Mouse (Mus musculus) cerebellum, adult 8-10 months (tissue): ENCODE measurements around the gene Tmod4.
"Not testable (repeated sequence)": the region's sequence is repeated elsewhere in the genome, so short reads cannot be mapped to it uniquely, and the experiment has no call there.

ENCODE experiments used
- DNase-seq: peaks from one replicate; pipeline ENCODE4 v3.0.0; 2022

Gene Tmod4

DNA sequence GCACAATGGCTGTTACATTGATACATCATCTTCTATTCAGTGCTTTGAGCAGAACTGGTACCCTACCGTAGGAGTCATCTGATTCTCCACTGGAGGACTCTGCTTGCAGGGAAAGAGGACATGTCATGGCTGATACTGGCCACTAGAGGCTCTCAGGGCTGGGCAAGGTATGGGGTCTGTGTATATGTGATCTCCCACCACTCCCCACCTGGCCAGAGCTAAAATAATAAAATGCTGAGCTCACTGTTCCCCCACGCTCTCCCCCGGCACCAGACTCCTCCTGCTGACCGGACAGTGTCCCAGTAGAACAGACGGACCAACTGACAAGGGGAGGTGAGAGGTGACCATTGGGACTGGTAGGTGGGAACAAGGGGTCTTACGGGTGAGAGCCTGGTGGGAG, at the start of gene Tmod4:
Gene Tmod4, plus strand, starts transcription at position 231 of the 400 bp plus-strand sequence.
- no peak for DNase-seq

GRCm38 (mm10) chr3:95088071-95088470, 36.2 kb upstream of the Tmod4 start:
- DNase-seq: no peak

GRCm38 (mm10) chr3:95100854-95101253, 23.4 kb upstream of the Tmod4 start:
- no peak for DNase-seq

DNA sequence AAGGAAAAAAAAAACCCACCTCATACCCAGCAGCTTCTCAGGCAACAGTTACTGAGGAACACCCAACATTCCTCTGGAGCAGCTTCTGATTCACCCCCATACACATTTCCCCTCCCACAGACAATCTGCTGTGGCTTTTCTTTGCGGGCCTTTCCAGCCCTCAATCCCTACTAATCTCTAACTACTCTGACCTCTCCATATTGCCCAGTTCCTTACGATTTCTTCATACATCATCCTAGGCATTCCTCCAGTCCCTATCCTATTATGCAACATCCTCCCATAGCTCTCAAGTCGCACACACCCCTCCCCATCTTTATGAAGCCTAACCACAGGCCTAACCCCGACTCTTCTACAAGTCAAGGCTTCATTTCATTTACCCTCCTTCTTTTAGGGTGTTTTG, 19.2 kb upstream of the Tmod4 start:
- no peak for DNase-seq

DNA sequence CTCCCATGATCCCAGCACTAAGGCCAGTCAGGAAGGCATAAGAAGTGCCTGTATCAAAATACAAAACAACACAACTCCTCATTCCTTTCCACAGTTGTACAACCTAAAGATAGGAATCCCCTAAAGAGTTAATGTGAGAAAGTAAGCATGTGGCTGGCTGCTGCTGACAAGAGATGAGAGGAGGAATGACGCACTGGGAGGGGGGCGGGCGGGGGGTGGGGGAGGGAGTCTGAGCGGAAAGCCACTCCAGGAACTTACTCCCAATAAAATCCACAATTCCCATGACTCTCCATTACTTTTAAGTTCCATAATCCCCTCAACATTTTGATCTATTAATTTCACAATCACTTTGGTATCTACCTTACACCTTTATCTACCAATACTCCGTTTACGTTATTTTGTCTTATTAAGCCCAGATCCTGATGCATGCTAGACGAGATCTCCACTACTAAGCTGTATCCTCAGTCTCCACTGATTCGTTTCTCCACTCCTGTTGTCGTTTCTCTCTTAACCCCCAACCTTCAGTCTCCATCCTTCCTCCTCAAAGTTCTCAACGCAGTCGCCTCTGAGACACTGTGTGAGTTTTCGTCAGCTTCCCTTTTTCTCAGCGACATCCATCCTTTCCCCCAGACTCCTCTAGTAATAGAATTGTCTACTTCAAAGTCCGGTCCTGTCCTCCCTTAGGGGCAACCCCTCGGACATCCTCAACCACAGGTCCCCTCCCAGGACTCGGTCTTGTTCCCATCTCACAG, 18.5 kb upstream of the Tmod4 start:
- DNase-seq: no peak

GRCm38 (mm10) chr3:95106338-95107117, 17.7 kb upstream of the Tmod4 start, which contains the start of gene Pip5k1a:
Gene Pip5k1a (minus strand): TSS chr3:95106930.
- DNase-seq: peak; percentile 94

GRCm38 (mm10) chr3:95107308-95107707, 17.0 kb upstream of the Tmod4 start:
- not testable (repeated sequence) for DNase-seq

GRCm38 (mm10) chr3:95107898-95108297, 16.4 kb upstream of the Tmod4 start:
- DNase-seq: no peak

DNA sequence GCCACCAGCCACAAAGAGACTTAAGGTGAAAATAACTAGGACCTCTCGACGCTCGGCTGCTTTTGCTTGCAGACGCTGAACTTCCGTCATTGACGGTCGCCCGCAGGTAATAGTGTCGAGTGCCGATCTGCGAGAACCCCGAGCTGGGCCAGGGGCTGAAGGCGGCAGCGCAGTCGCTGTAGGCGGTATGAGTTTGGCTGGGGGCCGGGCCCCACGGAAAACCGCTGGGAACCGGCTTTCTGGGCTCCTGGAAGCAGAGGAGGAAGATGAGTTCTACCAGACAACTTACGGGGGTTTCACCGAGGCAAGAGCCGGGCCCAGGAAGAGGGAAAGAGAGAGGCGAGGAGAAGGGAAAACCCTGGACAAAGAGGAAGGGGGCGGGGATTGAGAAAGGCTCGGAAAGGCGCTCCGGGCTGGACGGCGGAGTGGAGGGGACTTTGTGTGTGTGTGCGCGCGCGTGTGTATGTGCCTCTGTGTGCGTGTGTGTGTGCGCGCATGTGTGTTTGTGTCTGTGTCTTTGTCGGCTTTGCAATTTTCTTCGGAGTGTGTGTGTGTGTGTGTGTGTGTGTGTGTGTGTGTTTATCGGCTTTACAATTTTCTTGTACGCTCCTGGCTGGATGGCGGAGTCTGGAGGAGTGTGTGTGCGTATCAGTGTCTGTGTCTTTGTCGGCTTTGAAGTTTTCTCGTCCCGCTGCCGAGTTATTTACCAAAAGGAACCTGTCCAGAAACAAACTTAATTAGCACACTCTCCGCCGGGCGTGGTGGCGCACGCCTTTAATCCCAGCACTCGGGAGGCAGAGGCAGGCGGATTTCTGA, 13.2 kb upstream of the Tmod4 start, which contains the start of gene Vps72:
Gene Vps72, plus strand, starts transcription at position 112 of the 816 bp plus-strand sequence.
- peak; percentile 82 for DNase-seq

GRCm38 (mm10) chr3:95112760-95113159, 11.5 kb upstream of the Tmod4 start:
- no peak for DNase-seq

DNA sequence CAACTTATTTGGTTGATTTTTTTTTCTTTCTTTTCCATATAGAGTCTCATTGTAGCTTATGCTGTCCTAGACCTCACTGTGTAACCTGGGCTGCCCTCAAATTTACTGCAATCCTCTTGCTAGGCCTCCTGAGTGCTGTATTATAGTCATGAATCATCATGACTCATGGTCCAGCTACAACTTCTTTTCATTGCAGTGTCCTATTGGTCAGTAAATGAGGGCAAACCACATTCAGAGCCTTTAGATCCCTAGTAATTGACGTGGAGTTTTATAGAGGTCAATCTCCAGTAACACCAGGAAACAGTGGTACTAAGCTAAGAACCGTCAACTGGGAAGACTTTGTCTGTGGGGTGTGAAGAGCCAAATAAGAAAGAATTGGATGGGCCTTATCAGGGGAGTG, 6.5 kb upstream of the Tmod4 start:
- DNase-seq: no peak

DNA sequence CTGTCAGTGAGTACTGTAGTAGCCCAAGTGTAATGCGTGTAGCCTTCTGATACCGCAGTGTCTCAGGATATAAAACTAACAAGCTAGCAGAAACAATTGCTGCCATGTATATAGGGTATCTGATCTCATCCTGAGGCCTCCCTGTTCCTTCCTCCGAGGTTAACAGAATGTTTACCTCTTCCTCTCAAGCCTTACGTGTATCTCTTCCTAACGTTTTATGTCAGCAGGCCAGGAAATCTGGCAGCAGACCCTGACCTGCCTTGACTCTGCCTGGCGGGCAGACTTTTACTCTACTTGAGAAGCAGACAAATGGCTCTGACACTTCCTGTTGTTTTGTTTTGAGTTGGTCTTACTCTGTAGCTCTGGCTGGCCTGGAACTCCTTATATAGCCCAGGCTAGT, 2.7 kb upstream of the Tmod4 start:
- no peak for DNase-seq

DNA sequence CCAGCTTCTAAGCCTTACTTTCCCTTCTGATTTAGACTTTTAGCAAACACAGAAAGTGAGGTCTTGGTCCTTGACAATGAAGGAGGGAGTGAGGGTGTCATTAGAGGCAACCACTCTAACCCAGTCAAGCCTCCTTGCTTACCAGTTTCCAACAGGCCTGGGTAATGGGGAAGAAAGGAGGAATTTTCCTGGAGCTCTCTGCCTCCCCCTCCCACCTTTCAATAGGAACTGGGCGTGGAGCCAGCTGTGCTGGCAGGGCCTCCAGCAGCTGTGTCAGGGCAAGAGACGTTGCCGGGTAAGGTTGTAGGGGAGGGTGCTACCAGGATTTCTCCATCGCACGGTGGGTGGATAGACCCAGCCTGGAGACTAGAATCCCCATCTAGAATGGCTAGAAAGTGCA, 696 bp downstream of the Tmod4 start:
- no peak for DNase-seq

DNA sequence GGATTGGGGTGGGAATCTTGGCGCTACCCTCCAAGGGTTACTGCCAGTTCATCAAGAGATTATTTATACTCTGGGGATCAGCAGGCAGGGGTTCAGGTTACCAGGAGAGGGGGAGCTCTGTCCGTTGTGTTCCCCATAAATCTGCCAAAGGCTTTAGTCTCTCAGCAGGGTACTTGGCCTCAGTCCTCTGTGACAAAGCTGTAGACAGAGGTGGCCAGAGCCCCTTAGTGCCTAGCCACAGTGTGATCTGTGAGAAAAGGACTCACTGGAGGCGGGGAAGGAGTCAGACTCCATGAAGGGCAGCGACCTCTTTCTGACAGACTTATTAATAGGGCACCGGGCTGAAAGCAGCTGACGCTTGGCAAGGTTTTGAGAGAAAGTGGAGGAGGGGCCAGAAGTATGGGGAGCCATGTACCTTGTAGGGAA, 5.0 kb downstream of the Tmod4 start:
- peak; percentile 48 for DNase-seq

- DNase-seq: no peak
Measured at GRCm38 (mm10) chr3:95130081-95130480, 5.8 kb downstream of the Tmod4 start.

DNA sequence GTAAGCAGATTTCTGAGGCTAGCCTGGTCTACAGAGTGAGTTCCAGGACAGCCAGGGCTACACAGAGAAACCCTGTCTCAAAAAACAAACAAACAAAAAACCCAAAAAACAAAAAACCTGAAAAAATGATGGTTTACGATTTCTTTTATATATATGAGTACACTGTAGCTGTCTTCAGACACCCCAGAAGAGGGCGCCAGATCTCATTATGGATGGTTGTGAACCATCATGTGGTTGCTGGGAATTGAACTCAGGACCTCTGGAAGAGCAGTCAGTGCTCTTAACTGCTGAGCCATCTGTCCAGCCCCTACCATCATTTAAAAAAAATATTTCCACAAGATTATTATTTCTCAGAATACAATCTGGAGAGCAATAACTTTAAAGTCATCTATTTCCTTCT, 8.1 kb downstream of the Tmod4 start:
- DNase-seq: not testable (repeated sequence)

DNA sequence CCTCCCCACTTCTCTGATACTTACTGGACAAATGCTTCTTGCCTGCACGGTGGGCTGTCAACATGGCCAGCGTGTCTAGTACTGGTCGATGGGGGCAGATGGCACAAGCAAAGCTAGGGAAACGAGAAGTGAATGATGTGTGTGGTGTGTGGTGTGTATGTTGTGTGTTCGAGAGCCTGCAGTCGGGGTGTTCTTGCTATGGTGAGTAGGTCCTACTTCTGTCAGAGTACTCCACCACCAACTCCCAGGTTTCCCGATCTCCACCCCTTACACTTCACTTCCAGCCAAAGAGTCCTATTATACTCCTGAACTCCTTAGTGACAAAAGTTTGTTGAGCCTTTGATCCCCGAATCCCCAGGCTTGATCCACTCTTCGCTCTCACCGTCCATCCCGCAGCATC, 8.9 kb downstream of the Tmod4 start:
- no peak for DNase-seq

- peak; percentile 87 for DNase-seq
Measured at GRCm38 (mm10) chr3:95133680-95134101, 9.4 kb downstream of the Tmod4 start, which contains the start of the genes Scnm1 and Lysmd1. Gene Scnm1 (minus strand): TSS chr3:95134011. Gene Lysmd1 (plus strand): TSS chr3:95134088.

DNA sequence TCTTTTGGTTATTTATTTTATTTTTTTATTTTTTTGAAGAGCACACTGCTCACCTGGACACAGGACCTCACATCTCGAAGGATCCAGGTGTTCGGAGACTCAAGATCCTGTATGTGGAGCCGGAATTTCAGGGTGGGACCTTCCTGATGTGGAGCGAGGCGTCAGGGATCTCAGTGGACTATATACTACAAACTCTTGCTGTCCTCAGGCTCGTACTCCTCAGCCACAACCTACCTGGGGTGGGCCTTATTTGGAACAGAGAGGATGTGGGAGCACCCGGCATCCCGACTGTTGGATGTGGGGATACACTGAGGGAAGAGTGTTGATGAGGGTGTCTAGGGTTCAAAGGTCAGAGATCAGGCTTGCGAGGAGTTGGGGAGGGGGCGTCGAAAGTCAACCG, 9.9 kb downstream of the Tmod4 start:
- DNase-seq: not testable (repeated sequence)

DNA sequence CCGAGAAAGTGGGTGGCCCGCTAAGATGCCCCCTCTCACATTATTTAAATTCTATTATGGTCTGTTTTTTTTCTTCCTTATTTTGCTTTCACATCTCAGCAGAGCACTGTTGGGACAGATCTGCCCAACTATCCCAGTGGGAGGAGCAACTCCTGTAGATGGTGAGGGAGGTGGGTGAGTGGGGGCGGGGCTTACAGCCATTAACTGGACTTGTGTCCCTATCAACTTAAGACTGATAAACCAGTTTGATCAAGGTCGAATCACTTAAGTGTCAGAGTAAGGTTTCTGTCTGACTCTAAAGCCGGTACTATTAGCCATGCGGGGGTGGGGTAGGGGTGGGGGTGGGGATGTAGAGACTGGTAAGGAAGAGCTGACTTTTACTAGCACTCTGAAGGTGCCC, 10.7 kb downstream of the Tmod4 start:
- DNase-seq: peak; percentile 43

DNA sequence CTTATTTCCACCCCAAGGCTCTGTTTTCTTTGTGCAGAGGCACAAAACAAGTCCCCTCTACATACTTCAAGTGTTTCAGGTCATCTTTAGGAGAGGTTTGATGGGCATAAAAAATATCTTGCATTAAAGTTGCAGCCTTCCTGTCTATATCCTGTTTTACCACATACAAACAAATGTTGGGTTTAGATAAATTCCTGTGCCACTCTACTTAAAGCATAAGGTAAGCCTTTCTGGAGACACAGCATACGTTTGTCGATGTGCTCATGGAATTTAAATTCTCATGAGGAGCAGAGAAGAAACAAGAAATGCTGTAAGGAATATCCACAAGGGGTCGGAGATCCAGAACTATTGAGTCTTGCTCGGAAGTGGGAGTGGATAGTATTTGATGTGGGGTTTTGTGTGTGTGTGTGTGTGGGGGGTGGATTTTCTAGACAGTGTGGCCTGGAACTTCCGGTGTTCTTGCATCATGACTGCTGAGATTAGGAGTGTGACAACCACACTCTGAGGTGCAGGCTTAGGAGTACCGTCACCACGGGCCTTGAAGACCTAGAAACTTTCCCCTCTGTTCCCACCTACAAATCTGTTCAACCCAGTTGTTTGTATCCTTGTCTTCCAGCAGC, 11.3 kb downstream of the Tmod4 start:
- no peak for DNase-seq

DNA sequence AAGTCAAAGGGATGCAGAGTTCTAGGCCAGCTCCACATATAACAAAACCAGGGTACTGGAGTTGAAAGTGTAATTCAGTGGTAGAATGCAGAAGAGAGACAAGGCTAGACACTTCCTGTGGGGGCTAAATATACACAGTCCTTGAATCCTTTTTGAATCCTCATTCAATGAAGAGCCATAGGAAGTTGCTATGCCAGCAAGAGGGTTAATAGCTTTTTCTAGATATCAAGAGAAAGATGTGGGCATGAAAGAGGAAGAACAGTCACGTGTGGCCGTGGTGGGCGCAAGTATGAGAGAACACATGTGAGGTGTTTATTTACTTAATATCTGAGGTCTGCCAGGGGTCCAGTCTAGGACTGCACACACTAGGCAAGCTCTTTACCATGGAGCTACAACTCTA, 12.1 kb downstream of the Tmod4 start:
- no peak for DNase-seq
